In genomic region chr11:51406531-51406930, GRCm38 (mm10) we compare ENCODE assay signal across 28 mouse cellular contexts.
DNase-seq lines count a peak whose midpoint lies in the region; ATAC-seq and TF ChIP-seq lines count a peak whose summit lies in the region.
"Had no signal": no experiment of that assay in that cellular context is flagged by ENCODE, and none has a peak within 500 bp of the region (broad histone marks: within the 10 kb centered on the region; RNA-seq: fewer than 3 reads in every experiment).

No protein-coding gene starts in this region.

- no peak overlapping the region for H3K9ac ChIP-seq in forebrain, postnatal 0 days
- H3K9ac ChIP-seq in forebrain, embryonic 11.5 days (ENCODE audit: low read length): no peak overlapping the region
- H3K9ac ChIP-seq in liver, embryonic 15.5 days: no peak overlapping the region
- H3K9ac ChIP-seq: embryonic facial prominence, embryonic 12.5 days; heart, embryonic 12.5 days; hindbrain, embryonic 13.5 days; midbrain, embryonic 15.5 days; stomach, embryonic 15.5 days had no signal

- no peaks in the 10 kb centered on the region for H3K27me3 ChIP-seq in forebrain, postnatal 0 days (ENCODE audit: insufficient read depth, low read length)
- H3K27me3 ChIP-seq in forebrain, embryonic 11.5 days (ENCODE audit: control insufficient read depth, insufficient read depth, low read length): no peaks in the 10 kb centered on the region
- no peaks in the 10 kb centered on the region for H3K27me3 ChIP-seq in embryonic facial prominence, embryonic 10.5 days (replicated peaks; ENCODE audit: low read depth, poor library complexity, severe bottlenecking)
- H3K27me3 ChIP-seq in liver, embryonic 15.5 days: no peaks in the 10 kb centered on the region
- H3K27me3 ChIP-seq: embryonic facial prominence, embryonic 12.5 days; hindbrain, embryonic 13.5 days; midbrain, embryonic 15.5 days; stomach, embryonic 15.5 days had no signal

- TF ChIP-seq CTCF in forebrain, postnatal 0 days (IDR thresholded peaks at IDR 0.05; ENCODE audit: low read depth): no peak
- no peak for TF ChIP-seq CTCF in left cerebral cortex, adult 2 months (IDR thresholded peaks at IDR 0.05)

- peak; percentile 34 for ATAC-seq in forebrain, postnatal 0 days
- no peak for ATAC-seq in forebrain, embryonic 11.5 days (replicated peaks; ENCODE audit: low FRiP score)
- no peak for ATAC-seq in liver, embryonic 15.5 days (ENCODE audit: insufficient read depth)
- ATAC-seq: CD4-positive, CD25-positive, alpha-beta regulatory T cell, adult 4 months; intestine, postnatal 0 days; midbrain, embryonic 15.5 days had no signal

- DNase-seq in forebrain, postnatal 0 days: no peak
- DNase-seq in forebrain, embryonic 11.5 days (ENCODE audit: low spot score): no peak
- peak; percentile 80 for DNase-seq in Muller cell, postnatal 12 days (ENCODE audit: inconsistent ontology term)
- DNase-seq in embryonic facial prominence, embryonic 10.5 days (ENCODE audit: low spot score): peak; percentile 39
- no peak for DNase-seq in layer of hippocampus, postnatal 14 days (ENCODE audit: low spot score in 2 of 2)
- no peak for DNase-seq in left cerebral cortex, adult 2 months (ENCODE audit: extremely low spot score in 1 of 2, low spot score in 2 of 2)
- DNase-seq: adrenal gland, postnatal 36 days; cerebellum, adult 2 months; cerebellum, postnatal 14 days; gastrocnemius, adult 2 months; gastrocnemius, postnatal 36 days; heart, adult 18-20 months; heart, postnatal 4 days; kidney, adult 9 months; kidney, postnatal 10 days; lung, adult 2 months; lung, postnatal 10 days; right cerebral cortex, postnatal 14 days had no signal

- H3K4me1 ChIP-seq in forebrain, postnatal 0 days (ENCODE audit: insufficient read depth): no peaks in the 10 kb centered on the region
- H3K4me1 ChIP-seq in forebrain, embryonic 11.5 days (replicated peaks; ENCODE audit: control insufficient read depth, insufficient read depth, low read length): no peaks in the 10 kb centered on the region
- peaks cover 35% of the 10 kb centered on the region for H3K4me1 ChIP-seq in embryonic facial prominence, embryonic 10.5 days
- peaks cover 70% of the 10 kb centered on the region for H3K4me1 ChIP-seq in liver, embryonic 15.5 days (replicated peaks)
- H3K4me1 ChIP-seq: heart, embryonic 12.5 days; hindbrain, embryonic 13.5 days; midbrain, embryonic 15.5 days; stomach, embryonic 15.5 days had no signal

- intact Hi-C loops in left cerebral cortex, adult 2 months (cut with DNase I): no loop called here

- H3K36me3 ChIP-seq in forebrain, postnatal 0 days (ENCODE audit: insufficient read depth): no peaks in the 10 kb centered on the region
- no peaks in the 10 kb centered on the region for H3K36me3 ChIP-seq in forebrain, embryonic 11.5 days (ENCODE audit: control insufficient read depth, insufficient read depth, low read length)
- 0 out of 2 replicates have a peak, but pooled peaks cover 2% of the 10 kb centered on the region for H3K36me3 ChIP-seq in embryonic facial prominence, embryonic 10.5 days (replicated peaks)
- no peaks in the 10 kb centered on the region for H3K36me3 ChIP-seq in liver, embryonic 15.5 days (replicated peaks)
- H3K36me3 ChIP-seq: embryonic facial prominence, embryonic 12.5 days; forebrain, embryonic 10.5 days; heart, embryonic 12.5 days; hindbrain, embryonic 13.5 days; midbrain, embryonic 15.5 days; stomach, embryonic 15.5 days had no signal

- H3K4me3 ChIP-seq in forebrain, postnatal 0 days (ENCODE audit: low read depth, low read length): no peak overlapping the region
- no peak overlapping the region for H3K4me3 ChIP-seq in forebrain, embryonic 11.5 days (ENCODE audit: low read depth, low read length)
- H3K4me3 ChIP-seq in embryonic facial prominence, embryonic 10.5 days: no peak overlapping the region
- no peak overlapping the region for H3K4me3 ChIP-seq in liver, embryonic 15.5 days (replicated peaks)
- no peak overlapping the region for H3K4me3 ChIP-seq in left cerebral cortex, adult 2 months
- H3K4me3 ChIP-seq: embryonic facial prominence, embryonic 12.5 days; forebrain, embryonic 10.5 days; gastrocnemius, adult 2 months; heart, embryonic 12.5 days; hindbrain, embryonic 13.5 days; midbrain, embryonic 15.5 days; stomach, embryonic 15.5 days had no signal

- WGBS in forebrain, postnatal 0 days: 32% methylated on average over 8 of the region's 8 CpGs
- WGBS in forebrain, embryonic 11.5 days: 54% methylated on average over 8 of the region's 8 CpGs
- 46% methylated on average over 8 of the region's 8 CpGs for WGBS in embryonic facial prominence, embryonic 10.5 days
- WGBS in liver, embryonic 15.5 days (ENCODE audit: insufficient replicate concordance): 88% methylated on average over 8 of the region's 8 CpGs

- no peak overlapping the region for H3K27ac ChIP-seq in forebrain, postnatal 0 days (ENCODE audit: low read depth, low read length)
- no peak overlapping the region for H3K27ac ChIP-seq in forebrain, embryonic 11.5 days (ENCODE audit: low read depth, low read length)
- H3K27ac ChIP-seq in embryonic facial prominence, embryonic 10.5 days (replicated peaks): peak overlapping the region; percentile 20
- H3K27ac ChIP-seq in liver, embryonic 15.5 days (replicated peaks): peak overlapping the region; percentile 31; the same call in 1 of the 2 replicates
- no peak overlapping the region for H3K27ac ChIP-seq in left cerebral cortex, adult 2 months
- H3K27ac ChIP-seq: embryonic facial prominence, embryonic 12.5 days; gastrocnemius, adult 2 months; hindbrain, embryonic 13.5 days; macrophage; midbrain, embryonic 15.5 days; stomach, embryonic 15.5 days had no signal

- H3K4me2 ChIP-seq in forebrain, postnatal 0 days (ENCODE audit: low read depth): no peak overlapping the region
- H3K4me2 ChIP-seq in forebrain, embryonic 11.5 days (ENCODE audit: low read depth, low read length, severe bottlenecking): no peak overlapping the region
- H3K4me2 ChIP-seq in liver, embryonic 15.5 days: no peak overlapping the region
- H3K4me2 ChIP-seq: embryonic facial prominence, embryonic 12.5 days; heart, embryonic 12.5 days; hindbrain, embryonic 13.5 days; midbrain, embryonic 15.5 days; stomach, embryonic 15.5 days had no signal

- no peaks in the 10 kb centered on the region for H3K9me3 ChIP-seq in forebrain, postnatal 0 days (ENCODE audit: low read length)
- H3K9me3 ChIP-seq in forebrain, embryonic 11.5 days (ENCODE audit: control insufficient read depth, low read length): no peaks in the 10 kb centered on the region
- no peaks in the 10 kb centered on the region for H3K9me3 ChIP-seq in embryonic facial prominence, embryonic 10.5 days
- H3K9me3 ChIP-seq in liver, embryonic 15.5 days (replicated peaks): no peaks in the 10 kb centered on the region
- H3K9me3 ChIP-seq: embryonic facial prominence, embryonic 12.5 days; forebrain, embryonic 10.5 days; heart, embryonic 12.5 days; hindbrain, embryonic 13.5 days; midbrain, embryonic 15.5 days; stomach, embryonic 15.5 days had no signal

Comparison
In these comparisons a context has a peak if more than half of its experiments do, and no peak if none do; other contexts are left out.
1. DNase-seq: peak in Muller cell, postnatal 12 days (single experiment) and embryonic facial prominence, embryonic 10.5 days (single experiment); none in forebrain, postnatal 0 days (single experiment), forebrain, embryonic 11.5 days (single experiment), layer of hippocampus, postnatal 14 days (0 of 2) and left cerebral cortex, adult 2 months (0 of 2).
2. H3K27ac ChIP-seq: peak in embryonic facial prominence, embryonic 10.5 days (single experiment) and liver, embryonic 15.5 days (single experiment); none in forebrain, postnatal 0 days (single experiment), forebrain, embryonic 11.5 days (single experiment) and left cerebral cortex, adult 2 months (single experiment).